Mouse (Mus musculus): Measurements from ENCODE around the gene Ddr1.

Gene Ddr1

GRCm38 (mm10) chr17:35720340-35720727 is 15.9 kb upstream of the Ddr1 start:
- no peak for DNase-seq (ENCODE audit: low spot score)

GRCm38 (mm10) chr17:35719616-35720339 is 15.4 kb upstream of the Ddr1 start:
- DNase-seq (ENCODE audit: low spot score): no peak

- no peak for DNase-seq (ENCODE audit: low spot score)
Observed at GRCm38 (mm10) chr17:35717080-35717479, 12.7 kb upstream of the Ddr1 start.

GRCm38 (mm10) chr17:35716114-35716513 is 11.7 kb upstream of the Ddr1 start:
- no peak for DNase-seq (ENCODE audit: low spot score)

- no peak for DNase-seq (ENCODE audit: low spot score)
Observed at GRCm38 (mm10) chr17:35710705-35711347, 6.4 kb upstream of the Ddr1 start.

GRCm38 (mm10) chr17:35708611-35709010 is 4.2 kb upstream of the Ddr1 start:
- DNase-seq (ENCODE audit: low spot score): no peak

GRCm38 (mm10) chr17:35707929-35708328 is 3.5 kb upstream of the Ddr1 start:
- DNase-seq (ENCODE audit: low spot score): no peak

GRCm38 (mm10) chr17:35705836-35706235 is 1.4 kb upstream of the Ddr1 start:
- DNase-seq (ENCODE audit: low spot score): no peak

- DNase-seq (ENCODE audit: low spot score): no peak
Observed at GRCm38 (mm10) chr17:35703751-35704271, 610 bp downstream of the Ddr1 start.

- no peak for DNase-seq (ENCODE audit: low spot score)
Observed at GRCm38 (mm10) chr17:35703065-35703464, 1.4 kb downstream of the Ddr1 start.

GRCm38 (mm10) chr17:35702605-35703004 is 1.8 kb downstream of the Ddr1 start:
- DNase-seq (ENCODE audit: low spot score): no peak

GRCm38 (mm10) chr17:35701978-35702461 is 2.4 kb downstream of the Ddr1 start:
- no peak for DNase-seq (ENCODE audit: low spot score)

GRCm38 (mm10) chr17:35701203-35701977 is 3.0 kb downstream of the Ddr1 start:
- no peak for DNase-seq (ENCODE audit: low spot score)

GRCm38 (mm10) chr17:35700371-35700961 is 4.0 kb downstream of the Ddr1 start:
- no peak for DNase-seq (ENCODE audit: low spot score)

GRCm38 (mm10) chr17:35699919-35700318 is 4.5 kb downstream of the Ddr1 start:
- DNase-seq (ENCODE audit: low spot score): no peak

- DNase-seq (ENCODE audit: low spot score): no peak
Observed at GRCm38 (mm10) chr17:35698501-35698883, 5.9 kb downstream of the Ddr1 start.

GRCm38 (mm10) chr17:35697759-35698500 is 6.5 kb downstream of the Ddr1 start:
- DNase-seq (ENCODE audit: low spot score): no peak

- DNase-seq (ENCODE audit: low spot score): no peak
Observed at GRCm38 (mm10) chr17:35697429-35697758, 7.0 kb downstream of the Ddr1 start.

- DNase-seq (ENCODE audit: low spot score): no peak
Observed at GRCm38 (mm10) chr17:35696691-35697090, 7.7 kb downstream of the Ddr1 start.

GRCm38 (mm10) chr17:35695289-35695688 is 9.1 kb downstream of the Ddr1 start:
- DNase-seq (ENCODE audit: low spot score): no peak

- no peak for DNase-seq (ENCODE audit: low spot score)
Observed at GRCm38 (mm10) chr17:35693906-35694305, 10.5 kb downstream of the Ddr1 start.

GRCm38 (mm10) chr17:35692368-35692767 is 12.1 kb downstream of the Ddr1 start:
- DNase-seq (ENCODE audit: low spot score): no peak

Measured in c-Kit-positive CD71-positive TER-119-positive erythroid progenitor cells, embryonic 14.5 days (primary cell).